ENCODE assay signal across 23 mouse cellular contexts in the genomic region with DNA sequence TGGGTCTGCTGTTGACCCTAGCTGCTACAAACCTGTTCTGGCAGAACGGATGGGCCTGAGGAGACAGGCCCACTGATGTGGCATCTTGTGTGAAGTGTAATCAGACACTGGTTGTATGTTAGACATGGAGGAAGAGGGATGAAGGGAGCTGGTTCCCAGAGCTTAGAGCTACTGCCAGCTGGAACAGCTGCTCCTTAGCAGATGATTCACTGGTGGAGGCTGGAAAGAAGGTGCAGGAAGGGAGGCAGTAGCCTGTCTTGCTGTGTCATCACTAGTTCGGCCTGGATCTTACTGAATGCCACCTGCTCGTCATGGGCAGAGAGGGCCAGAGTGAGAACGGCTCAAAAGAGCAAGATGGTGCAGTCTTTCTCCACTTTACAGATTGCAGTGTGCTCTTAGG.
DNase-seq lines count a peak whose midpoint lies in the region; ATAC-seq lines count a peak whose summit lies in the region.
"Had no signal": no experiment of that assay in that cellular context is flagged by ENCODE, and none has a peak within 500 bp of the region (broad histone marks: within the 10 kb centered on the region; RNA-seq: fewer than 3 reads in every experiment).

No protein-coding gene starts in this region.

- no peaks in the 10 kb centered on the region for H3K27me3 ChIP-seq in megakaryocyte, embryonic 14.5 days (replicated peaks)
- H3K27me3 ChIP-seq: embryonic facial prominence, embryonic 12.5 days; forebrain, embryonic 13.5 days; forebrain, embryonic 15.5 days; Patski had no signal

- ATAC-seq in frontal cortex, adult (ENCODE audit: low TSS enrichment): peak; percentile 60; the same call in 1 of the 2 replicates
- ATAC-seq in megakaryocyte, adult 5-6 weeks (ENCODE audit: poor library complexity, severe bottlenecking): no peak
- ATAC-seq: activated CD4-positive, CD25-positive, alpha-beta regulatory T cell, adult 4 months; forebrain, embryonic 13.5 days; forebrain, embryonic 15.5 days; forebrain, postnatal 0 days; Patski had no signal

- H3K4me3 ChIP-seq in megakaryocyte, embryonic 14.5 days (replicated peaks): peak overlapping the region; percentile 42
- H3K4me3 ChIP-seq: embryonic facial prominence, embryonic 10.5 days; embryonic facial prominence, embryonic 12.5 days; forebrain, embryonic 13.5 days; forebrain, embryonic 15.5 days had no signal

- H3K9me3 ChIP-seq in megakaryocyte, embryonic 14.5 days: peaks cover 9% of the 10 kb centered on the region; the same call in 1 of the 2 replicates

- peaks cover 34% of the 10 kb centered on the region for H3K36me3 ChIP-seq in megakaryocyte, embryonic 14.5 days (replicated peaks; ENCODE audit: low read length)

- intact Hi-C loops in gastrocnemius, postnatal 14 days (cut with DNase I; ENCODE audit: low total_unique reads): no loop called here

- H3K4me1 ChIP-seq in megakaryocyte, embryonic 14.5 days: peaks cover 42% of the 10 kb centered on the region
- H3K4me1 ChIP-seq: embryonic facial prominence, embryonic 12.5 days had no signal

- no peak for DNase-seq in frontal cortex, postnatal 10 days (ENCODE audit: low spot score in 2 of 2)
- peak; percentile 9 for DNase-seq in 3T3-L1 (ENCODE audit: low read depth, low spot score)
- DNase-seq in brain, adult 2 months (ENCODE audit: low read depth, low spot score): peak; percentile 69
- DNase-seq in gastrocnemius, postnatal 14 days: no peak
- DNase-seq in urinary bladder, postnatal 36 days (ENCODE audit: low spot score in 2 of 2): no peak
- DNase-seq: adrenal gland, adult 2 months; adrenal gland, postnatal 10 days; adrenal gland, postnatal 25 days; cerebellum, adult 11-12 months; cerebellum, adult 2 months; cerebellum, adult 9-10 months; cerebellum, postnatal 10 days; cerebellum, postnatal 25 days; forebrain, postnatal 0 days had no signal

Comparison
In these comparisons a context has a peak if more than half of its experiments do, and no peak if none do; other contexts are left out.
1. DNase-seq: peak in 3T3-L1 (single experiment) and brain, adult 2 months (single experiment); none in frontal cortex, postnatal 10 days (0 of 2), gastrocnemius, postnatal 14 days (single experiment) and urinary bladder, postnatal 36 days (0 of 2).